Mouse (Mus musculus): ENCODE measurements around the gene Psme4.

GRCm38 (mm10) chr11:30792680-30793079 is 21.2 kb downstream of the Psme4 start:
- TF ChIP-seq CTCF (IDR thresholded peaks at IDR 0.05; ENCODE audit: low read depth, low read length) (no peak), EP300 (IDR thresholded peaks at IDR 0.05; ENCODE audit: insufficient read depth, low read depth, low read length) (no peak), POLR2A (IDR thresholded peaks at IDR 0.05; ENCODE audit: insufficient read depth, low read length) (no peak)

Measured in ES-Bruce4 (cell line).